Comparison of ENCODE assay signal across 19 mouse cellular contexts in the genomic region with DNA sequence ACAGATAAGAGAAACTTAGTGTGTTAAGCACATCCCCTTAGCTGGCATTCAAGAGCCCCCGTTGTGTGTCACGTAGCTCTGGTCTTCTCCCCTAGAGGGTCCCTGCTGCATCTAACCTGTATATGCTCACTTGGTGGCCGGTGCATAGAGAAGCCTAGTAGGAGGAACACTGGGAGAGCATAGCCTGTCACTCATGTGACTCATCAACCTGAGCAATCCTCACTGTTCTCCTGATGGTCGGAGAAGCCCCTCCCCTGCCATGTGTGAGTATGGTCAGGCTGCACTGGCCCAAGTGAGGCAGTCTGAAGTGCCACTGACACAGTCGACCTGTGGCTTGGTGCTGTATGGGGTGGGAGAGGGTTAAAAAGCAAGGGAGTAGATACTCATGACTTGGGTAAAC. TPM values are rescaled to one million over a fixed set of nuclear protein-coding genes. Genes with fewer than 3 reads are reported as not detected.
"Had no signal": no experiment of that assay in that cellular context is flagged by ENCODE, and none has a peak within 500 bp of the region (broad histone marks: within the 10 kb centered on the region; RNA-seq: fewer than 3 reads in every experiment).

No protein-coding gene starts in this region.

- H3K27me3 ChIP-seq: lung, embryonic 15.5 days; neural tube, embryonic 12.5 days; stomach, embryonic 15.5 days had no signal

- H3K9ac ChIP-seq: liver, embryonic 14.5 days; lung, embryonic 15.5 days; neural tube, embryonic 12.5 days; stomach, embryonic 15.5 days had no signal

- H3K9me3 ChIP-seq: limb, embryonic 10.5 days; lung, embryonic 15.5 days; neural tube, embryonic 12.5 days; stomach, embryonic 15.5 days had no signal

- DNase-seq: kidney, adult 18-20 months; kidney, postnatal 10 days; kidney, postnatal 4 days; lung, postnatal 14 days; midbrain, embryonic 14.5 days; right cerebral cortex, postnatal 4 days; spleen, adult 18-20 months; thymus, adult 2 months; thymus, postnatal 25 days had no signal

- H3K36me3 ChIP-seq: limb, embryonic 10.5 days; lung, embryonic 15.5 days; neural tube, embryonic 12.5 days; stomach, embryonic 15.5 days had no signal

- H3K27ac ChIP-seq: layer of hippocampus, adult 2 months; limb, embryonic 10.5 days; liver, embryonic 14.5 days; macrophage; neural tube, embryonic 12.5 days; stomach, embryonic 15.5 days had no signal

- H3K4me3 ChIP-seq: layer of hippocampus, adult 2 months; limb, embryonic 10.5 days; lung, embryonic 15.5 days; neural tube, embryonic 12.5 days; stomach, embryonic 15.5 days had no signal

- H3K4me2 ChIP-seq: lung, embryonic 15.5 days; neural tube, embryonic 12.5 days; stomach, embryonic 15.5 days had no signal

- H3K4me1 ChIP-seq: neural tube, embryonic 12.5 days had no signal

RNA-seq across cellular contexts. Expression of gene Gpr171, which starts 23.4 kb away (rescaled TPM):
- total RNA-seq: layer of hippocampus, adult 2 months; layer of hippocampus, postnatal 10 days; left cerebral cortex, postnatal 14 days had no signal
- polyA plus RNA-seq: testis, adult 2 months had no signal
